Mouse (Mus musculus) B cell, adult 2 months (primary cell): ENCODE data around the gene Nudt17.
A peak's percentile ranks its signal among the peaks of the same experiment; 100 is the strongest.
"Not testable (repeated sequence)": the region's sequence is repeated elsewhere in the genome, so short reads cannot be mapped to it uniquely, and the experiment has no call there.

Experiments
- DNase-seq, 2 experiments: peaks; one replicate each; pipeline ENCODE4 v3.0.0; 2022

Gene Nudt17

DNA sequence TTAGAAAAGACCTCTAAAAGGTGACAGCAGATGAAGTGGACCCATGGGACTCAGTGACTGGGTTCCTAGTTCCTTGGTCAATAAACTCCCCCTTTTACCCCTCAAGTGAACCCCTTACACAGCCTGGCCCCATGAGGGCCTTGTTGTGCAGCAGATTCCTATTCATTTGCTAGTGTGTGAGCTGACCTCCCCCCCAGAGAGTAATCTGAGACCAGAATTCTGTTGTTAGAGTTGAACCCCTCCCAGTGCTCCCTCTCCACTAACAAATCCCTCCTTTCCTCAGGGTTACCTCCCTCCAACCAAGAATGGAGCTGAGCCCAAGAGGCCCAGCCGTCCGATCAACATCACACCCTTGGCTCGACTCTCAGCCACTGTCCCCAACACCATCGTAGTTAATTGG, 7.4 kb downstream of the Nudt17 start:
- no peak for DNase-seq

- peak; percentile 50 to 57 for DNase-seq
Measured at GRCm38 (mm10) chr3:96700376-96700775, 8.0 kb downstream of the Nudt17 start.

DNA sequence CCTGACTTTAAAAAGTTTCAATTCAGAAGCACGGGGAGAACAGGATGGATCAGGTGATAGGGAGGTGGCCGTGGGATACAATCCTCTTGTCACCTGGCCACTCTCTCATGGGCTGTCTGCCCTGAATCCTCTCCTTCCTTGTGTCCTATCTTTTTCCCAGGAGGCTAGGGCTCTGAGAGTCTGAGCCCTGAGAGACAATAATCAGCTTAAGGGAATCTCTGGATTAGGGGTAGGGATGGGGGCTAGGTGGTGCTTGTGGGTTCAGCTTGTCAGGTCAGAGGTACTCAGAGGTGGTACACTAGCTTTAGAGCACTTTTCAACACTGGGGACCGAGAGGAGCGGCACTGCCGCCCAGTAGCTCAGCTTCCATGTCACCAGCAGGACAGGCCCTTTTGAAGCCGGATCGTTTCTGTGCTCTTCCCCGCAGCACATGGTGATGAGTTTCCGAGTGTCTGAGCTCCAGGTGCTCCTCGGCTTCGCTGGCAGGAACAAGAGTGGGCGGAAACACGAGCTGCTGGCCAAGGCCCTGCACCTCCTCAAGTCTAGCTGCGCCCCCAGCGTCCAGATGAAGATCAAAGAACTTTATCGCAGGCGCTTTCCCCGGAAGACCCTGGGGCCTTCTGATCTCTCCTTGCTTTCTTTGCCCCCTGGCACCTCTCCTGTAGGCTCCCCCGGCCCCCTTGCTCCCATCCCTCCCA, 9.2 kb downstream of the Nudt17 start:
- no peak for DNase-seq

DNA sequence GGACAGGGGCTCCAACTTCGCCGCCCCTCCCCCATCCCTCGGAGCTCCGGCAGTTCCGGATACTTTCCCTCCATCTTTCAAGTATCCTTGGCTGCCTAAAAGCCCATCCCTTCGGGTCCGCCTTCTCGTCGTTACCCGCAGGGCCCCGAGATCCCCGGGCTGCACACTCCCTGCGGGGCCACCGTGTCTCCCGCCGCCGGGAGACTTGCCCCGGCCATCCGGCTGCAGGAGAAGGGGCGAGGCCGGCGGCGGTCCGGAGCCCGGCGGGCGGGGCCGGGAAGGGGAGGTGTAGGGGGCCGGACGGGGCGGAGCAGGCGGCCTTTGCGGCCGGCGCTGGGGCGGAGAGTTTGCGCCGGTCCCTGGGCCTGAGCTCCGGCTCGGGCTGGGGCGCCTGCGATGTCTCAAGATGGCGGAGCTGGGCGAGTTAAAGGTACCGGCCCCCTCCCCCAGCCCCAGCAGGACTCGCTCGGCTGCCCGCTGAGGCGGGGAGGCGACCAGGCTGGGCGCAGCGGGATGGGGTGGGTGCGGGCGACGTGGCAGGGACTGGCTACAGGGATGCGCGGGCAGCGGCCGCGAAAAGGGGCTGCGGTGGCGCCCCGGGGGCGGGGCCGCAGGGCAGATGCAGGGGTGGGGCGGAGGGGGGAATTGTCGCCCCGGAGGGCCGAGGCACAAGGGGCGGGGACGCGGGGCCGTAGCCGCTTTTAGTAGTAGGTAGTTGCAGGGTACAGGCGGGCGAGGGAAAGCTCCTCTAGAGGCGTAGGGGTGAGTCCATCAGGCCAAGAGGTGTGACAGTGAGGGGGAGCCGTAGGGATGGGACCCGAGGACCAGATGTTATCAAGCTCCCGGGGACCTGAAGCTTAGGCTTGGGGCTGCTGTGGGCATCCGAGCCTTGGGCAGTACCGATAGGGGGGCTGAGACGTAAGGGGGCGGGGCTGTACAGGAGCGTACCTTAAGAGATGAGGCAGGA, 11.3 kb downstream of the Nudt17 start:
- DNase-seq: peak; percentile 88 to 90

GRCm38 (mm10) chr3:96696198-96696765, 12.1 kb downstream of the Nudt17 start, which contains the start of gene Pias3:
Gene Pias3 (plus strand): TSS chr3:96696384.
- DNase-seq: peak; percentile 69 to 72

- no peak for DNase-seq
Measured at GRCm38 (mm10) chr3:96693579-96693978, 14.8 kb downstream of the Nudt17 start.

GRCm38 (mm10) chr3:96692506-96692905, 15.9 kb downstream of the Nudt17 start:
- DNase-seq: no peak

- no peak for DNase-seq
Measured at GRCm38 (mm10) chr3:96690298-96690697, 18.1 kb downstream of the Nudt17 start.

DNA sequence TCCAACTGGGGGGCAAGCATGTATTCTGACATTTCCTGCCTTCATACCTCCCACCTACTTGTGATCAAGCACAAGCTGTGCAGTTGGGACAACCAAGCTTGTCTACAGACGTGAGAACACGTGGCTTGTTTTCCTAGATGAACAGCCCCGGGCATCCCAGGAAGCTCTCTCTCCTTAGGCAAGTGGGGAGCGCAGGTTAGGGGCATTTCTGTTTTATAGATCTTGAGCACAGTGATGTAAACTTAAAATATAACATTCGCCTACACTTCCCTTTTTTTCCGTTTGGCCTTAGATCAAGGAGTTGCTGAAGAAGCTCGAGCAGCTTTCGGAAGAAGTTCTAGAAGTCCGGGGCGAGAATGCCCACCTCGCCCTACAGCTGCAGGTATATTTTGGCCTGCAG, 19.5 kb downstream of the Nudt17 start:
- no peak for DNase-seq

- DNase-seq: not testable (repeated sequence)
Measured at GRCm38 (mm10) chr3:96686057-96686456, 22.3 kb downstream of the Nudt17 start.

DNA sequence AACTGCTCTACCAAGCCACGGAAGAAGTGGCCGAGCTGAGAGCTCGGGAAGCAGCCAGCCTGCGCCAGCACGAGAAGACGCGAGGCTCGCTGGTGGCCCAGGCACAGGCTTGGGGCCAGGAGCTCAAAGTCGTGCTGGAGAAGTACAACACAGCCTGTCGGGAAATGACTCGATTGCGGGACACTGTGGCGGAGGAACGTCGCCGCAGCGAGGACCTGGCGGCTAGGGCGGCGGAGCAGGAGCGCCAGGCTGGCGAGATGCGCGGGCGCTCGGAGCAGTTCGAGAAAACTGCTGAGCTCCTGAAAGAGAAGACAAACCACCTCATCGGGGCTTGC, 23.6 kb downstream of the Nudt17 start:
- DNase-seq: no peak

- DNase-seq: no peak
Measured at GRCm38 (mm10) chr3:96684151-96684821, 24.1 kb downstream of the Nudt17 start.

DNA sequence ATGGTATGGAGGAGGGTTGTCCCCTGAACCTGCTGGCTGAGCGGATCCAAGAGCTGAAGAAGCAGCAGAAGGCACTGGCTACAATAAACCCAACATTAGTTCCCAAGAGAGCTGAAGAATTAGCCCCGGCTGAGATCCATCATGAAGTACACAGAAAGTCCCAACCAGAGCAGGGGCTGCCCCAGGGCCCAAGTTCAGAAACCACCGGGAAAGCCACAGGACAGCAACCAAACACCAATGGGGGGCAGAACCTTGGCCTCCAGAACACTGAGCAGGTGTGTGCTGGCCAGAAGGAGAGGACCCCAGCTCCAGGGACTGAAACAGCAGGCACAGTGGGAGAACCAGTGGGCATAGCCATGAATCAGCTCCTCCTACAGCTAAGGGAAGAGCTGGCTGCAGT, 24.9 kb downstream of the Nudt17 start:
- DNase-seq: no peak

DNA sequence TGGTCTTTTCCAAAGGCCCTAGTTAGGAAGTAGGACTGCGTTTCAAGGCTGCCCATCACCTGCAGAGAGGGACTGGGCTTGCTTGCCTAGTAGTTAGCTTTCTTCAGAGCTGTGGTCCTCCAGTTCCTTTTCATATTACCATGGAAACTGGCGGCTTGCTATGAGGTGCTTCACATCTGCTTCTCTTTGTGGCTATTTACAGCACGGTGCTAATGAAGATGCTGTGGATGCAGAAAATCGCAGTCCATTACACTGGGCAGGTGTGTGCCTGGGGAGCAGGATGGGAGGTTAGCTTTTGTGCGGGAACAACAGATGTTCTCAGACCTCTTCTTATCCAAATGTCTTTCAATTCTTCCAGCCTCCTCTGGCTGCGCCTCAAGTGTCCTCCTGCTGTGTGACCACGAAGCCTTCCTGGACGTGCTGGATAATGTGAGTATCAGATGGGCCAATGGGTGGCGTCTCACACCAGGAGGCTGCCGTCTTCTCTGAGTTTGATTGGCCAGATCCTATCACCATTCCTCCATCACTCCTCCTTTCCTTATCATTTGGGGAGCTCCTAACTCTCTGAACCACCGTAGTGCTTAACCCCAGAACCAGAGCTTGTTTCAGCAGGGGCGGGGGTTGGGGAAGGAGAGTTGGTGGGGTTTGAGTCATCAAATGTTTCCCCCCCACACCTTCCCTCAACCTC, 27.9 kb downstream of the Nudt17 start:
- no peak for DNase-seq

GRCm38 (mm10) chr3:96679159-96679674, 29.1 kb downstream of the Nudt17 start:
- no peak for DNase-seq

DNA sequence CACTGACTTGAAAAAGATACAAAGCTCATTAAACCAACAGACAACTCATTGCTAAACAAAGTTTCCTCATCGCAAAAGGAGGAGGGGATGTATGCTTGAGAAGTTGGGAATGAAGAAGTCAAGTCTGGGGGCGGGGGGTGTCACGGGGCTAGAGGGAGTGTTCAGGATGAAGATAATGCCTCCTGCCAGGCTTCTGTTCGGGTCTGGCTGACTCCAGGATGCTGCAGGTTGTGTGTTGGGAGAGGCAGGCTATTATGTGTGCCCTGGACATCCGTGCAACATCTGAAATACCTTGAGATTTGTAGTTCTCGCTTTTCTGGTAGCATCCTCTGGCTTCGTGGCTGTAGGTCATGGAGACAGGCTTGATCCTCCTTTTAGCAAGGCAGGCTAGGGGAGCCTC, 29.9 kb downstream of the Nudt17 start:
- no peak for DNase-seq

DNA sequence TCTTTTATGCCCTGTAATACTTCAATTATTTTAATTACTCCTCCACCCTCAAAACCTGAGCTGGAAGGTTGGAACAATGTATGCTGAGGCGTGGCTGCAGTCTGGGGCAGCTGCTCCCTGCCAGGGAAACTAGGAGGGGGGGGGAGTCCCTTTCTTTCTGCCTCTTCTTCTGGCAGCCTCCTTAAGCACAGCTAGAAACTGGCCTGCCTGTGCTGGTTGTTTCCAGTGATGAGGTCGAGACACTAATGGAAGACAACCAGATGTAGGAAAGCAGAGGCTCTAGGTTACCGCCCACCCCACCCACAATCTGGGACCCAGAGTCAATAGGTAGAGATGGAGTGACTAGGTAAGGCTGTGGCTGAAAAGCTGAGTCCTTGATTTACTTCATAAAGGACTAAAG, 32.7 kb downstream of the Nudt17 start:
- no peak for DNase-seq

GRCm38 (mm10) chr3:96675171-96675570, 33.2 kb downstream of the Nudt17 start:
- DNase-seq: peak; percentile 34 to 41

GRCm38 (mm10) chr3:96674442-96674841, 33.9 kb downstream of the Nudt17 start:
- DNase-seq: no peak

- DNase-seq: no peak
Measured at GRCm38 (mm10) chr3:96673514-96673913, 34.8 kb downstream of the Nudt17 start.

GRCm38 (mm10) chr3:96671519-96671918, 36.8 kb downstream of the Nudt17 start:
- DNase-seq: no peak
